Mouse (Mus musculus) forebrain, postnatal 0 days (tissue): ENCODE data around the gene Itpkc. TPM values are rescaled to one million over a fixed set of nuclear protein-coding genes. Genes with fewer than 3 reads are reported as not detected.

ENCODE experiments used
- ATAC-seq: fragments of 200-750 bp; cut with Nextera tagmentation; 2 replicates; pipeline ENCODE4 v1.8.0; 2017; ENCODE audit warnings: mild to moderate bottlenecking, moderate library complexity
- DNase-seq: peaks from one replicate; pipeline ENCODE4 v3.0.0-alpha.2; 2015
- H3K27ac ChIP-seq: fragments of 300-500 bp; sonication (generic); 2 replicates; pipeline ENCODE4 v1.5.1; 2014; ENCODE audit warnings: low read depth, mild to moderate bottlenecking, antibody characterized with exemption, low read length, moderate library complexity, mixed read lengths
- H3K27me3 ChIP-seq: fragments of 300-500 bp; sonication (generic); 2 replicates; pipeline ENCODE4 v1.6.1; 2014; ENCODE audit warnings: mild to moderate bottlenecking, low read length, mixed read lengths; ENCODE audit not compliant: insufficient read depth
- H3K36me3 ChIP-seq: fragments of 300-500 bp; sonication (generic); 2 replicates; pipeline ENCODE4 v1.6.1; 2014; ENCODE audit warnings: mild to moderate bottlenecking, moderate library complexity; ENCODE audit not compliant: insufficient read depth
- H3K4me1 ChIP-seq: fragments of 300-500 bp; sonication (generic); 2 replicates; pipeline ENCODE4 v1.6.1; 2014; ENCODE audit warnings: antibody characterized with exemption; ENCODE audit not compliant: insufficient read depth
- H3K4me2 ChIP-seq: fragments of 300-500 bp; sonication (generic); 2 replicates; pipeline ENCODE4 v1.6.1; 2014; ENCODE audit warnings: low read depth, mild to moderate bottlenecking, moderate library complexity
- H3K4me3 ChIP-seq: fragments of 300-500 bp; sonication (generic); 2 replicates; pipeline ENCODE4 v1.5.1; 2014; ENCODE audit warnings: low read depth, low read length, mixed read lengths
- H3K9ac ChIP-seq: fragments of 300-500 bp; sonication (generic); 2 replicates; pipeline ENCODE4 v1.6.1; 2014; ENCODE audit warnings: mild to moderate bottlenecking
- H3K9me3 ChIP-seq: fragments of 300-500 bp; sonication (generic); 2 replicates; pipeline ENCODE4 v1.6.1; 2016; ENCODE audit warnings: low read length
- CTCF ChIP-seq: sonication (generic); IDR thresholded peaks from 2 replicates; pipeline ENCODE4 v1.5.1; 2016; ENCODE audit warnings: antibody characterized with exemption, control low read depth, low read depth
- WGBS: fragments of 180-500 bp; shearing (Covaris S2); extraction: QIAGEN DNeasy Blood & Tissue Kit; methylation state at CpG from one replicate; pipeline ENCODE4 v1.1.7; 2014; 5-methylcytosine and 5-hydroxymethylcytosine counted together
- polyA plus RNA-seq: library from polyadenylated mRNA; unstranded; fragments of >200 nt; fragmentation: Nextera tagmentation; extraction: Ambion mirVana; gene quantifications from 2 replicates; pipeline ENCODE4 v1.2.1, GENCODE M21; 2015
- total RNA-seq: library from RNA; depleted of rRNA; stranded (reverse); fragments of >200 nt; gene quantifications from 2 replicates; pipeline ENCODE4 v1.2.3, GENCODE M21; 2014

The Itpkc gene
- total and polyA plus RNA-seq, 2 experiments from 2014 or later: 4.4 to 13.6 TPM

DNA sequence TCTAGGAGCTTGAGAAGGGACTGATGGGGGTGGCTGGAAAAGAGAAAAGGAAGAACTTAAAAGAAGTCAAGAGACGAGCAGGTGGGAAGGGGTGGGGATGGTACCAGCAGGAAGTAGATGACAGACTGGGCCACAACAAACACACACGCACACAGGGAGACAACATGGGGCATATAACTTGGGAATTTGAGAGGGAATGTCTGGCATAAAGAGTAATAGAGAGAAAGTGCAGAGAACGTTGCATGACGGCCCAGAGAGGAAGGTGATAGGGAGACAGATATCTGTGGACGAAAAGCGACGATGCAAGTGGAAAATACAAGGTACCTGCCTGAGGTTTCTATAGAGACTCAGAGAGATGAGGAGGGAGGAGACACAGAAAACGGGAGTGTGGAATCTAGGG, 62.8 kb downstream of the Itpkc start:
- no peak for TF ChIP-seq CTCF
- no peak for DNase-seq
- peaks cover 24% of the 10 kb centered on the region for H3K4me1 ChIP-seq
- no peaks in the 10 kb centered on the region for H3K9me3 ChIP-seq
- WGBS: 2% methylated on average over 8 of the region's 8 CpGs
- peak overlapping the region; percentile 97 for H3K27ac ChIP-seq
- no peaks in the 10 kb centered on the region for H3K27me3 ChIP-seq
- H3K4me2 ChIP-seq: peak overlapping the region; percentile 75
- peak overlapping the region; percentile 90 for H3K4me3 ChIP-seq
- H3K9ac ChIP-seq: peak overlapping the region; percentile 92
- H3K36me3 ChIP-seq: peaks cover 17% of the 10 kb centered on the region
- peak; percentile 5; the same call in 1 of the 2 replicates for ATAC-seq

DNA sequence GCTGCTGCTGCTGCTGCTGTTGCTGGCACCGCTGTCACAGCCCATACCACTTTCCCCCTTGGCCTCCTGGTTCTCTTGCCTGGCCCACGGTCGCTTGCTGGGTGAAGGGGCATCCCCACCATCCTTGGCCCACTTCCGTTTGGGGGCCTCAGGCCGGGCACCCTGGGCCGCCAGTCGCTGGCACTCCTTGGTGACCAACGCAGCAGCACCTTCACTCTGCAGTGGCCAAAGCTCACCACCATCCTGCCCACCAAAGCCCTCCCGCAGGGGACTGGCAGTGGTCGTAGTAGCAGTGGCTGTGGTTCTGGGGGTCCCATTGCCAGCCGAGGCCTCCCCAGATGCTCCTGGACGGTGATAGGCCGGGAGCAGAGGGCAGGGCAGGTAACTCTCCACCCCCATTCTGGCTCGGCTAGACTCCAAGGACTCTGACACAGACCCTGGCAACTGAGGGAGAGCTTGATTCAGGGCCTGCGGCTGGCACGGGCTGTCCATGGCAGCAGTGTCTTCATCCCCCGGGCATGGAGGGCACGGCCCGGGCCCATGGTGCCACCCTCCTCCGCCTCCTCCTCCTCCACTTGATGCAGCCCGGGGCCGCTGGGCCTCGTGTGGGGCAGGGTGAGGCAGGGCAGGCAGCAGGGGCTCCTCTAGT, 63.3 kb downstream of the Itpkc start:
- H3K4me3 ChIP-seq: peak overlapping the region; percentile 90
- WGBS: 71% methylated on average over 23 of the region's 23 CpGs
- TF ChIP-seq CTCF: 0 out of 2 replicates have a peak, but pooled peaks have one; percentile 4
- H3K4me2 ChIP-seq: peak overlapping the region; percentile 75
- no peaks in the 10 kb centered on the region for H3K27me3 ChIP-seq
- peaks cover 17% of the 10 kb centered on the region for H3K36me3 ChIP-seq
- no peak for DNase-seq
- H3K4me1 ChIP-seq: peaks cover 24% of the 10 kb centered on the region
- H3K9ac ChIP-seq: peak overlapping the region; percentile 92
- ATAC-seq: no peak
- no peaks in the 10 kb centered on the region for H3K9me3 ChIP-seq
- H3K27ac ChIP-seq: no peak overlapping the region

DNA sequence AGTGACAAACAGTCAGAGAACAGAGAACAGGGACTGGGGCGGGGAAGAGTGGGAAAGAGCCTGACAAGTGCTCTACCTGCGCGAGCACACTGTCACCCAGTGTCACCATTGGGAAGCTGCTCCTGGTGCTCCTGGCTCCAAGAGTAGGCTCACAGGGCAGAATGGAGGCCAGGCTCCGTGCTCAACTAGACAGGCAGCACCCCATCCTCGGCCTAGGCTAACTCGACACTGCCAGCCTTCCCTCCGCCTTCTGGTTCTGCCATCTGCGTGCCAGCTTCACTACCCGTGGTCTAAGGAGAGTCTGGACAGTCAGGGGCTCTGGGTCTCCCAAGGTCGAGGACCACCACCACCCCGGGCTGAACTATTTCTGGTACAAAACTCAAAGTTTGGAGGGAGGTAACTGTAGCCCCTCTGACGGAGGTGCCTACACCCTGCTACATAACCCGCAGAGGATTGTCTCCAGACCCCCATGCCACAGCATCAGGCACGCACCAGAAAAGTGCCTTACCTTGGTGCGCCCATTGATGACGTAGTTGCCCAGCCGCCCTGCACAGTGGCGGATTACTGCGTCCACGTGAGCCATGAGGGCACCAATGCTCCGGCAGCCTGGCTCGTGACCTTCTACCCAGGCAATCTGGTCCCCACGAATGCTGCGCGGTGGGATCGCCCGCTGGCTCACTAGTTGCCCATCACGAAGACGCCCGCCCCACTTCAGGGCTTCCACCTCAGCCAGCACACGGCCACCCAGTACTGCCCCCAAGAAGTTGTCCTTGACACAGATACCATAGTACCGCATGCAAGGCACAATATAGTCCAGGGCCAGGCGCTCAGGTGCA, 64.1 kb downstream of the Itpkc start:
- H3K4me1 ChIP-seq: peaks cover 24% of the 10 kb centered on the region
- TF ChIP-seq CTCF: no peak
- 86% methylated on average over 33 of the region's 33 CpGs for WGBS
- no peaks in the 10 kb centered on the region for H3K27me3 ChIP-seq
- peaks cover 20% of the 10 kb centered on the region for H3K36me3 ChIP-seq
- H3K4me2 ChIP-seq: peak overlapping the region; percentile 75
- ATAC-seq (no peak), DNase-seq (no peak)
- H3K9ac ChIP-seq: peak overlapping the region; percentile 92
- H3K4me3 ChIP-seq: no peak overlapping the region
- no peaks in the 10 kb centered on the region for H3K9me3 ChIP-seq
- H3K27ac ChIP-seq: no peak overlapping the region

DNA sequence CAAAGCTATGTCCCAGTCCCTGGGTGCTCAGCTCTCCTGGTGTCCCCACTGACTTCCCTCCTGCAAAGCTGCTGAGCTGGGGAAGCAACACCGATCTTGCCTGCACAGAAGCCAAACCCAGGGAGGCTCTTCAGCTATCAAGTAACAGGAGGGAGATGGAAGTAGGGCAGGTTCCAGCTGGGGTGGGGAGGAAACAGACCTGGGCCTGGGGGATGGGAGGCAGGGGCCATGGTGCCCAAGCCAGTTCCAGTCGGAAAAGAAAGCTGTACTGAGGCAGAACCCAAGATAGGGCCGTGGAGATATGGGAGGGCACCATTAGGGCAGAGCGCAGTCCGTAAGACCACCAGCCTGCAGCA, 65.0 kb downstream of the Itpkc start:
- WGBS: 80% methylated on average over 5 of the region's 5 CpGs

DNA sequence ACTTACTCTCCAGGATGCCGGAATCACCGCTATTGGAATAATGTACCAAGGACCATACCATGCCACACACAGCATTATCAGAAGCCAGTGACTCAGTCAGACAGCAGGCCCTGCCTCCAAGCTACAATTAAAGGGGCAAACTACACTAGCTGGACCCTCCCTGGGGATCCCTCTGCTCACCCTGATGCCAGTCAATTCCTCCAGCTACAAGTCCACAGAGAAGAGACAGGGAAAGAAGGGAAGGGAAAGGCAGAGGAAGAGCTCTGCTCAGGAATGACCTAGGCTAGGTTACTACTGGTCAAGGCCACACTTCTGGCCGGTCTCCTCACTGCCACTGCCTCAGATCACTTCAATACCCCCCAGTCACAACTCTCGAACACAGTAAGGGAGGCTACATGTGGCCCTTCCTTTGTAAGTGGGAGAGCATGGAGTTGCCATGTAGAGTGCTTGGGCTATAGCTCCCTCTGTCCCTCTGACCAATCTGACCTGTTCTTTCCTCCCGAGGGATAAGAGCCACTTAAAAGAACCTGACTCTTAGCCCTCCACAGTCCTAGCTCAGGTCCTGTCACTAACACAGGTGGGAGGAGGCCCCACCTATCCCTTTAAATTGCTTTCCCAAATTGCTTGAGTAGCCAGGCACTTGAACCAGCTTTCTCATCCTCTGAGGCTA, 65.5 kb downstream of the Itpkc start:
- Histone ChIP-seq H3K4me2 (peak overlapping the region; percentile 75), H3K4me3 (no peak overlapping the region), H3K4me1 (peaks cover 24% of the 10 kb centered on the region), H3K27ac (no peak overlapping the region), H3K27me3 (no peaks in the 10 kb centered on the region), H3K36me3 (peaks cover 32% of the 10 kb centered on the region), H3K9ac (peak overlapping the region; percentile 28; the same call in 1 of the 2 replicates), H3K9me3 (no peaks in the 10 kb centered on the region)
- DNase-seq (no peak), ATAC-seq (no peak)
- 83% methylated on average over 5 of the region's 5 CpGs for whole genome bisulfite sequencing
- TF ChIP-seq CTCF: no peak

More for the DNA sequence above, 65.0 kb downstream of the Itpkc start:
- Histone ChIP-seq H3K27me3 (no peaks in the 10 kb centered on the region), H3K27ac (no peak overlapping the region), H3K4me2 (peak overlapping the region; percentile 75), H3K9me3 (no peaks in the 10 kb centered on the region), H3K36me3 (peaks cover 26% of the 10 kb centered on the region), H3K9ac (peak overlapping the region; percentile 28; the same call in 1 of the 2 replicates), H3K4me1 (peaks cover 24% of the 10 kb centered on the region), H3K4me3 (no peak overlapping the region)
- no peak for TF ChIP-seq CTCF
- DNase-seq (no peak), ATAC-seq (no peak)

DNA sequence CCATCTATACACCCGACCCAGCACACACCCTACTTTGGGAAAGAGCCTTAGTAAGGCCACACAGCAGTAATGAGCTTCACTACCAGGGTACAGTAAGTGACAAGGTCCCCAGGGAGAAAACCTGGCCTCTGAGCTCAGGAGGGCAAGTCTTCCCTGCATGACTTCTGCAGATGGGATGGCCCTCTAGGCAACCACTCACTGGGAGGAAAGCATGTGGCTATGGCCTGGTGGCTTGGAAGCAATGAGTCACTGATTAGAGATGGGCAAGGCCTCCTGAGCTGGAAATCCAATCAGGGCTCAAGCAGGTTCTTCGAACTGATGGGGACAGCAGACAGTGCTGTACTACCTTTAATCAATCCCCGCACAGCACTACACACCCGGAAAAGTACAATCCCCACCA, 66.7 kb downstream of the Itpkc start:
- ATAC-seq: no peak
- no peak overlapping the region for H3K9ac ChIP-seq

DNA sequence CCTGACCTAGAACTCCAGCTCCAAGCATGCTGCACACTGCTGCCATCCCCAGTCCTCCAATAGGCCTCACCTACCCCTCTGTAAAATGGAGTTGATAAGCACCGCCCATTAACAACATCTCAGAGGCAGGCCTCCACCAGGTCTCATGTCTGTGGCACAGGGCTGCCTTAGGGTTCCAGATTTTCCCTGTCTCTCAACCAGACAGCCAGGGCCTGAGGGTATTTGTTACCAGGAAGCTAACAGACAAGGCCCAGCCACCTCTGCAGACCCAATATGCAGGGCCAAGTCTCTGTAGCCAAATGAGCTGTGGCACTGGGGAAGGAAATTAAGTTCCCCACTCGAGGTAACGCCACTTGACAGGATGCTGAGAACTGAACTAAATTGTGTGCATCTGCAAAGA, 67.5 kb downstream of the Itpkc start:
- Histone ChIP-seq H3K4me1 (peaks cover 24% of the 10 kb centered on the region), H3K4me3 (no peak overlapping the region), H3K27me3 (no peaks in the 10 kb centered on the region), H3K27ac (no peak overlapping the region), H3K36me3 (peaks cover 40% of the 10 kb centered on the region), H3K4me2 (no peak overlapping the region), H3K9me3 (no peaks in the 10 kb centered on the region), H3K9ac (no peak overlapping the region)
- no peak for ATAC-seq
- 86% methylated on average over 3 of the region's 3 CpGs for WGBS
- TF ChIP-seq CTCF: no peak
- no peak for DNase-seq

More for the DNA sequence above, 66.7 kb downstream of the Itpkc start:
- no peak for DNase-seq
- Histone ChIP-seq H3K4me3 (no peak overlapping the region), H3K27ac (no peak overlapping the region), H3K36me3 (peaks cover 40% of the 10 kb centered on the region), H3K4me2 (no peak overlapping the region), H3K4me1 (peaks cover 24% of the 10 kb centered on the region), H3K27me3 (no peaks in the 10 kb centered on the region), H3K9me3 (no peaks in the 10 kb centered on the region)
- TF ChIP-seq CTCF: no peak
- WGBS: 92% methylated on average over 4 of the region's 4 CpGs
